Mouse (Mus musculus): ENCODE measurements around the gene Abl2.

The Abl2 gene

GRCm38 (mm10) chr1:156585512-156585911 lies 26.9 kb downstream of the Abl2 start:
- DNase-seq (ENCODE audit: low spot score) = no peak

GRCm38 (mm10) chr1:156589811-156590305 lies 31.3 kb downstream of the Abl2 start:
- DNase-seq (ENCODE audit: low spot score) = no peak

- no peak for DNase-seq (ENCODE audit: low spot score)
Measured at GRCm38 (mm10) chr1:156590357-156590756, 31.8 kb downstream of the Abl2 start.

- DNase-seq (ENCODE audit: low spot score) = no peak
Measured at GRCm38 (mm10) chr1:156593267-156593666, 34.7 kb downstream of the Abl2 start.

- no peak for DNase-seq (ENCODE audit: low spot score)
Measured at GRCm38 (mm10) chr1:156597089-156597488, 38.5 kb downstream of the Abl2 start.

- no peak for DNase-seq (ENCODE audit: low spot score)
Measured at GRCm38 (mm10) chr1:156602545-156602944, 44.0 kb downstream of the Abl2 start.

GRCm38 (mm10) chr1:156605094-156605866 lies 46.7 kb downstream of the Abl2 start:
- no peak for DNase-seq (ENCODE audit: low spot score)

GRCm38 (mm10) chr1:156605940-156606339 lies 47.4 kb downstream of the Abl2 start:
- no peak for DNase-seq (ENCODE audit: low spot score)

GRCm38 (mm10) chr1:156608496-156608895 lies 49.9 kb downstream of the Abl2 start:
- DNase-seq (ENCODE audit: low spot score) = no peak

GRCm38 (mm10) chr1:156610257-156610656 lies 51.7 kb downstream of the Abl2 start:
- DNase-seq (ENCODE audit: low spot score) = no peak

GRCm38 (mm10) chr1:156613855-156614530 lies 55.4 kb downstream of the Abl2 start:
- DNase-seq (ENCODE audit: low spot score) = no peak

GRCm38 (mm10) chr1:156614710-156615109 lies 56.1 kb downstream of the Abl2 start:
- DNase-seq (ENCODE audit: low spot score) = no peak

- peak; percentile 50 for DNase-seq (ENCODE audit: low spot score)
Measured at GRCm38 (mm10) chr1:156615381-156616133, 57.0 kb downstream of the Abl2 start.

- DNase-seq (ENCODE audit: low spot score) = no peak
Measured at GRCm38 (mm10) chr1:156616989-156617598, 58.5 kb downstream of the Abl2 start.

GRCm38 (mm10) chr1:156617811-156618210 lies 59.2 kb downstream of the Abl2 start:
- no peak for DNase-seq (ENCODE audit: low spot score)

- no peak for DNase-seq (ENCODE audit: low spot score)
Measured at GRCm38 (mm10) chr1:156620292-156620909, 61.8 kb downstream of the Abl2 start.

- DNase-seq (ENCODE audit: low spot score) = no peak
Measured at GRCm38 (mm10) chr1:156620951-156621350, 62.4 kb downstream of the Abl2 start.

- DNase-seq (ENCODE audit: low spot score) = no peak
Measured at GRCm38 (mm10) chr1:156624231-156624630, 65.6 kb downstream of the Abl2 start.

- no peak for DNase-seq (ENCODE audit: low spot score)
Measured at GRCm38 (mm10) chr1:156626729-156627128, 68.1 kb downstream of the Abl2 start.

GRCm38 (mm10) chr1:156629984-156630383 lies 71.4 kb downstream of the Abl2 start:
- no peak for DNase-seq (ENCODE audit: low spot score)

GRCm38 (mm10) chr1:156630965-156631364 lies 72.4 kb downstream of the Abl2 start:
- DNase-seq (ENCODE audit: low spot score) = no peak

GRCm38 (mm10) chr1:156633095-156633494 lies 74.5 kb downstream of the Abl2 start:
- no peak for DNase-seq (ENCODE audit: low spot score)

Measured in ovary, postnatal 36 days (tissue).